Mouse (Mus musculus): ENCODE data around the gene Rrp12.

DNA sequence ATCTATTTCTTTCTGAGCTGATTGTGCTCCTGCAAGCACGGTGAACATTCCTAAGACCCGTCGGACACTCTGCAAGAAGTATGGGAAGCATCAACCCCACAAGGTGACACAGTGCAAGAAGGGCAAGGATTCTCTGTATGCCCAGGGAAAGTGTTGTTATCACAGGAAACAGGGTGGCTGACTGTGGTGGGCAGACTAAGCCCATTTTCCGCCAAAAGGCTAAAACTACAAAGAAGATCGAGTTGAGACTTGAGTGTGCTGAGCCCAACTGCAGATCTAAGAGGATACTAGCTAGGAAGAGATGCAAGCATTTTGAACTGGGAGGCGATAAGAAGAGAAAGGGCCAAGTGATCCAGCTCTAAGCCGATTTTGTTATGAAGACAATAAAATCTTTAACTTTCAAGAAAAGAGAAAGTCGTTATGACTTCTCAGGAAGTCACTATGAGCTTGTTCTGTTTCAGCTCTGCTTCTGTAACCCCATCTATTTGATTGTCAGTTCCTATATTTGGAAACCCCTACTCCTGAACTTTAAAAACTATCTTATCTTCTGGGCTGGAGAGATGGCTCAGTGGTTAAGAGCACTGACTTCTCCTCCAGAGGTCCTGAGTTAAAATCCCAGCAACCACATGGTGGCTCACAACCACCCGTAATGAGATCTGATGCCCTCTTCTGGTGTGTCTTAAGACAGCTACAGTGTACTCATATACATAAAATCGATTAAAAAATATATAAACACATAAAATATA, 7.0 kb upstream of the Rrp12 start:
- TF ChIP-seq CTCF (IDR thresholded peaks at IDR 0.05; ENCODE audit: low read depth) (no peak), EP300 (IDR thresholded peaks at IDR 0.05; ENCODE audit: low read depth) (no peak)
